Mouse (Mus musculus): ENCODE data around the gene Hist2h2ac. TPM values are rescaled to one million over a fixed set of nuclear protein-coding genes. Genes with fewer than 3 reads are reported as not detected.
"Not testable (repeated sequence)": the region's sequence is repeated elsewhere in the genome, so short reads cannot be mapped to it uniquely, and the experiment has no call there.

Gene Hist2h2ac
- polyA plus RNA-seq, 1 experiment from 2014 or later, result 12.7 TPM

DNA sequence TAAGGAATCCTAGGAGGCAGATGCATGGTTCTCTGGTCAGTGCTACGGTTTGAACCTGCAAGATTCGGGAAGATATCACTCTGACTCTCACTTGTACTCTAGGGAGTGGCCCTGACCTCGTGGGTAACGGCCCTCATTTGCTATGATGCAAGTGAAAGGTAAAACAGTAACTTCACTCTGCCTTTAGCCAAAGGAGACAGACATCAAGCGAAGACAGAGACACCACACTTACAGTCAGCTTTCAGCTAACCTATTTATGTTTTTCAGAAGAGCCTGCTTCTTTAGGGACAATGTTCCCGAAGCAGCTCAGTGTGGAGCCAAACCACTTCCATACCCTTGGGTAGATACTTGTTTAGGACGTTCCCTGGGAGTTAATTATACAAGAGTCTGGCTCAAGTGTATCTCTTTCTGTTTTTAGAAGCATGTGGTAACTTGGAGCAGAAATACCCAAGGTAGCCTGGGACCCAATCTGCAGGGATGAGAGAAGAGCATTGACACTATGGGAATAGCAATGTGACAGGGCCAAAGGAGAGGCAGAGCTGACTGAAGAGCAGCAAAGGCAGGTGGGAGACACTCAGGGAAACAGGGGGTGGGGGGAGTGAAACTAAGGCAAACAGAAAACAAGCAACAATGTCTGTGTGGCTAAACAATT is 23.4 kb upstream of the Hist2h2ac start:
- Histone ChIP-seq H3K36me3 (ENCODE audit: control insufficient read depth, insufficient read depth, low read length) (no peaks in the 10 kb centered on the region), H3K4me2 (replicated peaks; ENCODE audit: low read depth, low read length) (peak overlapping the region; percentile 57; the same call in 1 of the 2 replicates), H3K27me3 (ENCODE audit: control insufficient read depth, insufficient read depth, low read length) (no peaks in the 10 kb centered on the region), H3K9me3 (ENCODE audit: control insufficient read depth, low read length) (no peaks in the 10 kb centered on the region), H3K4me3 (ENCODE audit: low read depth, low read length) (peak overlapping the region; percentile 46; the same call in 1 of the 2 replicates), H3K4me1 (replicated peaks; ENCODE audit: control insufficient read depth, insufficient read depth, low read length) (peaks cover 4% of the 10 kb centered on the region; the same call in 1 of the 2 replicates), H3K27ac (ENCODE audit: low read depth, low read length) (0 out of 2 replicates have a peak overlapping the region, but pooled peaks have one; percentile 96), H3K9ac (ENCODE audit: low read depth, low read length) (peak overlapping the region; percentile 79; the same call in 1 of the 2 replicates)
- no peak for DNase-seq (ENCODE audit: low spot score)
- no peak for ATAC-seq (ENCODE audit: low FRiP score)
- WGBS, result 82% methylated on average over 7 of the region's 7 CpGs

DNA sequence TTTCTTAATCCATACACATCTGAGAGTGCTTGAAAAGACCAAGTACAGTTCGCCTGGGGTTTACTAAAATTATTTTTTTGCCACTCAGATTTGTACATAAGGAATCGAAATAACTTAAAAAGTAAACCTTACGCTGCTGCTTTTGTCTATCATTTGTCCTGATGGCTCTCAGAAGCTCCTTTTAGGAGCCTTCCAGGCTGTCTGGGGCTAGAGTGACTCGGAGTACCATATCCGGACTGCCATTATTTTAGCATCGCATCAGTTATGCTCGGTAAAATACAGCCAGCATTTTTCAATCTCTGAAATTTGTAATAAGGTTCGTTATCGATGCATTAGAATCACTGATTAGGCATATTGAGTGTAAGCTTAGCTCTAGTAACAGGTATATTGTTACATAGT is 20.1 kb upstream of the Hist2h2ac start:
- H3K27me3 ChIP-seq (ENCODE audit: control insufficient read depth, insufficient read depth, low read length), result no peaks in the 10 kb centered on the region
- no peaks in the 10 kb centered on the region for H3K9me3 ChIP-seq (ENCODE audit: control insufficient read depth, low read length)
- peak overlapping the region; percentile 21; the same call in 1 of the 2 replicates for H3K4me2 ChIP-seq (replicated peaks; ENCODE audit: low read depth, low read length)
- DNase-seq (ENCODE audit: low spot score) (no peak), ATAC-seq (ENCODE audit: low FRiP score) (no peak)
- peaks cover 6% of the 10 kb centered on the region; the same call in 1 of the 2 replicates for H3K4me1 ChIP-seq (replicated peaks; ENCODE audit: control insufficient read depth, insufficient read depth, low read length)
- WGBS, result 75% methylated on average over 9 of the region's 9 CpGs
- peak overlapping the region; percentile 42; the same call in 1 of the 2 replicates for H3K9ac ChIP-seq (ENCODE audit: low read depth, low read length)
- H3K36me3 ChIP-seq (ENCODE audit: control insufficient read depth, insufficient read depth, low read length), result no peaks in the 10 kb centered on the region
- no peak overlapping the region for H3K4me3 ChIP-seq (ENCODE audit: low read depth, low read length)
- peak overlapping the region; percentile 77 for H3K27ac ChIP-seq (ENCODE audit: low read depth, low read length)

DNA sequence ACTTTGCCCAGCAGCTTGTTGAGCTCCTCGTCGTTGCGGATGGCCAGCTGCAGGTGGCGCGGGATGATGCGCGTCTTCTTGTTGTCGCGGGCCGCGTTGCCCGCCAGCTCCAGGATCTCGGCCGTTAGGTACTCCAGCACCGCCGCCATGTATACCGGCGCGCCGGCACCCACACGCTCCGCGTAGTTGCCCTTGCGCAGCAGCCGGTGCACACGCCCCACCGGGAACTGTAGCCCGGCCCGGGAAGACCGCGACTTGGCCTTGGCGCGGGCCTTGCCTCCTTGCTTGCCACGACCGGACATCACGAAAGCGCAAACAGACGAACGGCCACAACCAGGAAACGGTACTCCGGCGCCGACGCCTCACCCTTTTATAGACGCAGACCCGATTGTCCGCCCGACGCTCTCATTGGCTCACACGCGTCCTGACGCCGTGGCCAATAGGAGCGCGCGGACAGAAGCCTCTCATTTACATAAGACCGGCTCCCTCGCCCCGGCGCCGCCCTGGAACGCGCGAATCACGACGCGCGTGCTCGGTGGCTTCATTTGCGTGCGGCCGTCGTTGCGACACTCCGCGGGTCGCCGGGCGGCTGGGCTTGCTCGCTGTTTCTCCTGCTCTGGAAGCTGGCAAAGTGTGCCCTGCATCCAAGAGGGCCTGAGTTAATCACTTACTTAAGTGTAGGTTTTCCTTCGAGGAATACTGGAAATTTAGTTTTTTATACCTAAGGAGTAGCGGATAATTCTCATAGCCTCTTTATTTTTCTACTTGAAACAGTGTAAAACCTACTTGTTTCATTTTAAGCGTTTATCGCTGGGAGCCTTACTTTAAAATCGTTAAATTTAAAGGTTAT is 19.5 kb upstream of the Hist2h2ac start, which contains the start of gene Hist2h2aa2:
Gene Hist2h2aa2, minus strand, starts transcription at position 328 of the 850 bp plus-strand sequence.
- H3K4me1 ChIP-seq (replicated peaks; ENCODE audit: control insufficient read depth, insufficient read depth, low read length); H3K27me3 ChIP-seq (ENCODE audit: control insufficient read depth, insufficient read depth, low read length); H3K9me3 ChIP-seq (ENCODE audit: control insufficient read depth, low read length); H3K36me3 ChIP-seq (ENCODE audit: control insufficient read depth, insufficient read depth, low read length): not testable (repeated sequence)
- Histone ChIP-seq H3K9ac (ENCODE audit: low read depth, low read length) (peak within 1 kb of the TSS; percentile 42; the same call in 1 of the 2 replicates), H3K4me2 (replicated peaks; ENCODE audit: low read depth, low read length) (peak within 1 kb of the TSS; percentile 29; the same call in 1 of the 2 replicates), H3K4me3 (ENCODE audit: low read depth, low read length) (peak within 1 kb of the TSS; percentile 18; the same call in 1 of the 2 replicates), H3K27ac (ENCODE audit: low read depth, low read length) (peak within 1 kb of the TSS; percentile 77)
- WGBS, result 4% methylated on average over 27 of the region's 85 CpGs
- DNase-seq (ENCODE audit: low spot score) (peak; percentile 71), ATAC-seq (ENCODE audit: low FRiP score) (peak; percentile 85)

DNA sequence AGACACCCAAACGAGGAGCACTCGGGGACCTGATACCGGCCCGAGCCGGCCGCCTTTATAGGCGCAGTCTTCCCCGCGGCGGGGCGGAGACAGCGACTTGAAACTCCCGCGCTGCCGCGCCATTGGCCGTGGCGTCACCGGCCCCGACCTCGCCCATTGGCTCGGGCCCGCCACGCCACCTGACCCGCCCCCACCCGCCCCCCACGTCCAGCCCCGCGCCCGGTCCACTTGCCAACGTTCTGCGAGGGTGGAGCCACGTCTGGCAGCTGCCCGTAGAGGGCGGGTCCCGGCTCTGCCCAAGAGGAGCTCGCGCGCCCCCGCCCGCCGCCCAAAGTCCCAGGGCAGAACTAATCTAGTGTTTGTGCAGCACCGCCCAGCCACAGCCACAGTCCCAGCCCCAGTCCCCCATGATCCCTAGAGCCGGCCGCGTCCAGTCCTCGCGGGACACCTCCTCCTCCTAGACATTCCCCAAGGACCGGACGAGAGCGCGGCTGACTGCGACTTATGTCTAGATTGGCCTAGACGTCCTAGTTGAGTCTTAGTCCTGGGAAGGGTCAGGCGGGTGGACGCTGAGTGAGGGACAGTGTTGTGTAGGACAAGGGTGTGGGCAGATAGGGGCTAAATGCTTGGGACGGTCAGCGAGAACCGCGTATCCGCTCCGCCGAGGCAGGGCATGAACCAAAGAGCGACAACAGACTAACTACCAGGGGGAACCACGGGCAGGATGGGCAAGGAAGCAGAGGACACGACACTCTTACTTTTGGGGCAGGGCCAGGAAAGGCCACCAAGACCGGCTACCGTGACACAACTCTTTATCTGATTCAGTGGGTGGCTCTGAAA is 18.5 kb upstream of the Hist2h2ac start, which contains the start of gene Hist2h3c2:
Gene Hist2h3c2, minus strand, starts transcription at position 174 of the 840 bp plus-strand sequence.
- H3K27ac ChIP-seq (ENCODE audit: low read depth, low read length), result peak within 1 kb of the TSS; percentile 74
- 1% methylated on average over 18 of the region's 68 CpGs for WGBS

DNA sequence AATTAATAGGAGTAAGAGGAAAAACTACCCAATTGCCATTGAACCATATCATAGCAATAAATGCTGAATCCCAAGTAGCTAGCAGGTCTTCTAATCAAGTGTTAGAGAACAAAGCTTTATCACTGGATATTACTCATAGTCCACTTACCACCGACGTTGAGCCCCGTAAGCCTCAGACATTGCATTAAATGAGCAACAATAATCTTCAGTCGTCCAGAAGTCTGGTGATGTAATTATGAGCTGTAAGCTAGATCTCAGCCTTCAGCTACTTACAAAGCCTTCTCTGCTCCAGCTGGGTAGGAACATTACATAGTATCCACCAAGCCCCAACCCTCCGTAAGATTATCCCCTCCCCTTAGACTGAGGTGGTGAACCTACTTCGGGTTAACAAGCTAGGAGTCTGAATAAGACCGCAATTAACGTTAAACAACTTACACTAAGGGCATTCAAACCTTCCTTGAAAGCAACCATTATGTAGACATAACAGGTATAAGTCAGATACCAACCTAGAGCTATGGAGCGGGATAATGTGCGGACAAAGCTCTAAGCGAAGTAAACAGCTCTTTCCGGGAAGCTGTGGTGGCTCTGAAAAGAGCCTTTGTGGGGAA is 17.3 kb upstream of the Hist2h2ac start:
- peak overlapping the region; percentile 37 for H3K4me3 ChIP-seq (ENCODE audit: low read depth, low read length)
- ATAC-seq (ENCODE audit: low FRiP score) (no peak), DNase-seq (ENCODE audit: low spot score) (no peak)
- H3K4me2 ChIP-seq (replicated peaks; ENCODE audit: low read depth, low read length), result peak overlapping the region; percentile 49
- peak overlapping the region; percentile 74 for H3K27ac ChIP-seq (ENCODE audit: low read depth, low read length)
- no peaks in the 10 kb centered on the region for H3K36me3 ChIP-seq (ENCODE audit: control insufficient read depth, insufficient read depth, low read length)
- peaks cover 3% of the 10 kb centered on the region; the same call in 1 of the 2 replicates for H3K4me1 ChIP-seq (replicated peaks; ENCODE audit: control insufficient read depth, insufficient read depth, low read length)
- 0% methylated on average over 12 of the region's 12 CpGs for WGBS
- H3K9ac ChIP-seq (ENCODE audit: low read depth, low read length), result peak overlapping the region; percentile 72
- H3K9me3 ChIP-seq (ENCODE audit: control insufficient read depth, low read length), result no peaks in the 10 kb centered on the region
- H3K27me3 ChIP-seq (ENCODE audit: control insufficient read depth, insufficient read depth, low read length), result no peaks in the 10 kb centered on the region

More for the DNA sequence above, 18.5 kb upstream of the Hist2h2ac start, which contains the start of gene Hist2h3c2:
- H3K27me3 ChIP-seq (ENCODE audit: control insufficient read depth, insufficient read depth, low read length); DNase-seq (ENCODE audit: low spot score); H3K36me3 ChIP-seq (ENCODE audit: control insufficient read depth, insufficient read depth, low read length); H3K4me1 ChIP-seq (replicated peaks; ENCODE audit: control insufficient read depth, insufficient read depth, low read length); H3K9me3 ChIP-seq (ENCODE audit: control insufficient read depth, low read length): not testable (repeated sequence)
- Histone ChIP-seq H3K9ac (ENCODE audit: low read depth, low read length) (peak within 1 kb of the TSS; percentile 72), H3K4me3 (ENCODE audit: low read depth, low read length) (peak within 1 kb of the TSS; percentile 37), H3K4me2 (replicated peaks; ENCODE audit: low read depth, low read length) (peak within 1 kb of the TSS; percentile 49)
- peak; percentile 93 for ATAC-seq (ENCODE audit: low FRiP score)

DNA sequence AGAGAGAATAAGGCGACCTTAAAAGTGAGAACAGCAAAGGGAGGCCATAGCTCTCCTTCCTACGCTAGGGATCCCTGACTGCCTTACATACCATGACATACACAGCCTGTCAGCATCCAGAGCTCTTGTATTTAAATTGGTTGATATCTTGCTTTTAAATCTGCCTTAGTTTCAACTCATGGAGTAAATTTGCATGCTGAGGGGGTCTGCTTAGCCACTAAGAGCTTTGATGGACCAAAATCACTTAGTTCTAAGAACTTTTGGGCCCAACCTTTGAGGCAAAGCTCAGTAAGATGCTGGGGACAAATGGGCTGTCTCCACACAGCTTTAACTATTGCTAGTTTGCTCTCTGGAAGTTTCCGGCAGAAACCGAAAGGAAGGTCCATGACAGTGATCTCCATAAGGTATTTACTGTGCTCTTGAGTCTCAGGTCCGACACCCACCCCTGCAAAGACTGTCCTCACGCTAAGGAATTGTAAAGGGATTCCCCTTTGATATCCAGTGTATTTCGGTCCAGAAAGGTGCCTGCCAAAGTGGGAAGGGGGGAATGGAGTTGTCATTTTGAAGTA is 16.7 kb upstream of the Hist2h2ac start:
- H3K4me1 ChIP-seq (replicated peaks; ENCODE audit: control insufficient read depth, insufficient read depth, low read length), result peaks cover 3% of the 10 kb centered on the region; the same call in 1 of the 2 replicates
- H3K4me3 ChIP-seq (ENCODE audit: low read depth, low read length), result peak overlapping the region; percentile 37
- 0 out of 2 replicates have a peak overlapping the region, but pooled peaks have one; percentile 30 for H3K27ac ChIP-seq (ENCODE audit: low read depth, low read length)
- peak overlapping the region; percentile 72 for H3K9ac ChIP-seq (ENCODE audit: low read depth, low read length)
- DNase-seq (ENCODE audit: low spot score) (peak; percentile 55), ATAC-seq (ENCODE audit: low FRiP score) (no peak)
- no peaks in the 10 kb centered on the region for H3K27me3 ChIP-seq (ENCODE audit: control insufficient read depth, insufficient read depth, low read length)
- peak overlapping the region; percentile 49 for H3K4me2 ChIP-seq (replicated peaks; ENCODE audit: low read depth, low read length)
- no peaks in the 10 kb centered on the region for H3K9me3 ChIP-seq (ENCODE audit: control insufficient read depth, low read length)
- H3K36me3 ChIP-seq (ENCODE audit: control insufficient read depth, insufficient read depth, low read length), result no peaks in the 10 kb centered on the region
- WGBS, result 33% methylated on average over 7 of the region's 7 CpGs

DNA sequence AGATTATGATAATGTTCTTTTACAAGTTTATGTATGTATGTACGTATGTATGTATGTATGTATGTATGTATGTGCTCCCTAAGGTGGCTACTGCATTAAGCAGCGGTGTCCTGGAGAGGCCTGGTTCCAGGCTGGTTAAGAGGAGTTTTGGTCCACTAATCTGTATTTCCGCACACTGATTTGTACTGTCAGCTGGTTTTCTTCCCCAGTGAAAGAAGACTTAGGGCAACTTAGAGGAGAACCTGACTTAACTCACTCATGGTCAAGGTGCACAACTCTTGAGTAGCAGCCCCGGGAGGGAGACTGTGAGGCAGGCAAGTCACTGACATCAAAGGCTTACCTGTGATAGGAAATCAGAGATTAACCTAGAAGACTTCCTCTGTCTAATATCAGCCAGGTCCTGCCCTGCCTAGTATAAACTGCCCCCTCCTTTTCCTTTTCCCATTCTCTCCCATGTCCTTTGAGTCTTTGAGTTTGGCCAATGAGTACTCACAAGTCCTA is 16.2 kb upstream of the Hist2h2ac start:
- WGBS, result 94% methylated on average over 4 of the region's 4 CpGs
- Histone ChIP-seq H3K4me1 (replicated peaks; ENCODE audit: control insufficient read depth, insufficient read depth, low read length) (peaks cover 3% of the 10 kb centered on the region; the same call in 1 of the 2 replicates), H3K4me2 (replicated peaks; ENCODE audit: low read depth, low read length) (peak overlapping the region; percentile 49), H3K4me3 (ENCODE audit: low read depth, low read length) (peak overlapping the region; percentile 16), H3K27ac (ENCODE audit: low read depth, low read length) (0 out of 2 replicates have a peak overlapping the region, but pooled peaks have one; percentile 30), H3K36me3 (ENCODE audit: control insufficient read depth, insufficient read depth, low read length) (no peaks in the 10 kb centered on the region), H3K27me3 (ENCODE audit: control insufficient read depth, insufficient read depth, low read length) (no peaks in the 10 kb centered on the region), H3K9me3 (ENCODE audit: control insufficient read depth, low read length) (no peaks in the 10 kb centered on the region), H3K9ac (ENCODE audit: low read depth, low read length) (peak overlapping the region; percentile 72; the same call in 1 of the 2 replicates)
- ATAC-seq (ENCODE audit: low FRiP score) (no peak), DNase-seq (ENCODE audit: low spot score) (peak; percentile 23)
